Mouse (Mus musculus) kidney, adult 2 months (tissue): ENCODE data around the gene Gm7970. TPM values are rescaled to one million over a fixed set of nuclear protein-coding genes. Genes with fewer than 3 reads are reported as not detected.
"Not testable (repeated sequence)": the region's sequence is repeated elsewhere in the genome, so short reads cannot be mapped to it uniquely, and the experiment has no call there.

Source experiments
- DNase-seq: peaks from one replicate; pipeline ENCODE4 v3.0.0; 2021
- H3K27ac ChIP-seq: fragments of 200-500 bp; 2 replicates; pipeline ENCODE4 v1.5.1; 2012; ENCODE audit warnings: low read depth, low read length, control low read depth, inconsistent platforms; ENCODE audit not compliant: insufficient read depth
- H3K27me3 ChIP-seq: fragments of 200-500 bp; replicated peaks from 2 replicates; pipeline ENCODE4 v1.6.1; 2012; ENCODE audit warnings: mild to moderate bottlenecking, moderate library complexity, low read length, inconsistent platforms; ENCODE audit not compliant: control insufficient read depth, insufficient read depth
- H3K36me3 ChIP-seq: fragments of 200-500 bp; 2 replicates; pipeline ENCODE4 v1.6.1; 2012; ENCODE audit warnings: mild to moderate bottlenecking, moderate library complexity, low read length, inconsistent platforms; ENCODE audit not compliant: control insufficient read depth, insufficient read depth
- H3K4me1 ChIP-seq: fragments of 200-500 bp; 2 replicates; pipeline ENCODE4 v1.6.1; 2011; ENCODE audit warnings: low read length; ENCODE audit not compliant: control insufficient read depth, insufficient read depth
- H3K4me3 ChIP-seq: fragments of 200-500 bp; 2 replicates; pipeline ENCODE4 v1.5.1; 2011; ENCODE audit warnings: mild to moderate bottlenecking, low read depth, low read length, control low read depth; ENCODE audit not compliant: insufficient read depth
- WGBS: fragments of 180-500 bp; shearing (Covaris S2); methylation state at CpG from one replicate; pipeline ENCODE4 v1.1.7; 2018; 5-methylcytosine and 5-hydroxymethylcytosine counted together
- polyA plus RNA-seq: library from polyadenylated mRNA; depleted of rRNA; stranded (reverse); fragments of >200 nt; gene quantifications from 2 replicates; pipeline ENCODE4 v1.2.3, GENCODE M21; 2012; rRNA removed

The Gm7970 gene
- polyA plus RNA-seq: not detected in 2 replicates

DNA sequence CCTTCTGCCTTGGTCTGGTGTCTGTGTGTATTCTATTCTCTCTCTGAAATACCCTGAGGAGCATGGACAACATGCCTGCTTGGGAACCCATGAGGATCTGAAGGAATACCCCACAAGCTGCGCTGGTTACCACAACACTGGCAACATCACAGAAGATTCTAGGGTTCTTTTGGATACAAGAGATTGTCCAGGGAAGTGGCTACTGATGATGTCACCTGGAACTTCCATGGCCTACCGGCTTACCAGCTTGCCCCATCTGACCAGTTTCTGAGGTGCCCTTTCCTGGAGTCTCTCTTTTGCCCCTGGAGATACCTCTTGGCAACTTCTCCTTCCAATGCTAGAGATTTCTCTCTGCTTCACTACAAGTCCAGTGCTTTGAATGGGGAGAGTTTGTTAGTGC is at the start of gene Gm7970:
Gene Gm7970 (minus strand): TSS at position 101 of the 400 bp plus-strand sequence.
- not testable (repeated sequence) for H3K36me3 ChIP-seq, H3K4me3 ChIP-seq, H3K4me1 ChIP-seq, H3K27me3 ChIP-seq, H3K27ac ChIP-seq, DNase-seq
- no CpG with 5 or more reads among the region's 2 CpGs for WGBS

DNA sequence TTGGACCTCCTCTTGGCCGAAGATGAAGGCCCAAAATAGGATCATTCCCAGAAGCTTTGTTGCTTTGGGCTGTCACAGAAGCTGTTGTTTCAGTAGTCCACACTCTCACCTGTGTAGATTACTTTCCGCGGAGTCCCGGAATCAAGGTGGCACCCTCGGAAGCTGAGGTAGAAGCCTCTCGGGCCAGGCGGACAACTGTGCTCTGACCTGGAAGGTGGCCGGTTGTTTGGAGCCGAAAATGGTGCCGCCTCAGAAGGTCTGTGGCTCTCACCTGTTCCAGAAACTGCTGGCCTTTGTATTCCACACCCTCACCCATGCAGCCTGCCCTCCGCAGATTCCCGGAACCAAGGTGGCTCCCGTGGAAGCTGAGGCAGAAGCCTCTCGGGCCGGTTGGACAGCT is 45.6 kb upstream of the Gm7970 start:
- WGBS: 93% methylated on average over 15 of the region's 15 CpGs
- not testable (repeated sequence) for H3K27me3 ChIP-seq, H3K4me1 ChIP-seq, DNase-seq, H3K36me3 ChIP-seq, H3K27ac ChIP-seq, H3K4me3 ChIP-seq

DNA sequence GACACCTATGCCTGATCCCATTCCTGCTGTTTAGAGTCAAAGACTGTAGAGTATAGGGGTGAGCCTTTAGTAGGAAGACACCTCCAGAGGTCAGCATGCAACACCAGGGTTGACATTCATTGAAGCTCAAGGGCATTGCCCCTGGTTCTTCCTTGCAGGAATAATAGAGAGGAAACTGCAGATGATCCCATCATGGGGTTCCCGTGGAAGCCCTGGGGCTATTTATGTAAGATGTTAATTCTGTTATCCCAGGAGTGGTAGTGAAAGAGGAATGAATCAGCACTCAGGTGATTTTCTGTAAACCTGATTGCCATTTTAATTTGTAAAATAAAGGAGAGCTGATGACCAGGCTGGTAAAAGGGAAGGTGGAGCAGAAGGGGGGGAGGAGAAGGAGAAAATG is 31.0 kb upstream of the Gm7970 start:
- H3K27me3 ChIP-seq, H3K27ac ChIP-seq, H3K4me3 ChIP-seq, DNase-seq, H3K36me3 ChIP-seq, H3K4me1 ChIP-seq: not testable (repeated sequence)
- 78% methylated on average over 1 of the region's 1 CpGs for WGBS

DNA sequence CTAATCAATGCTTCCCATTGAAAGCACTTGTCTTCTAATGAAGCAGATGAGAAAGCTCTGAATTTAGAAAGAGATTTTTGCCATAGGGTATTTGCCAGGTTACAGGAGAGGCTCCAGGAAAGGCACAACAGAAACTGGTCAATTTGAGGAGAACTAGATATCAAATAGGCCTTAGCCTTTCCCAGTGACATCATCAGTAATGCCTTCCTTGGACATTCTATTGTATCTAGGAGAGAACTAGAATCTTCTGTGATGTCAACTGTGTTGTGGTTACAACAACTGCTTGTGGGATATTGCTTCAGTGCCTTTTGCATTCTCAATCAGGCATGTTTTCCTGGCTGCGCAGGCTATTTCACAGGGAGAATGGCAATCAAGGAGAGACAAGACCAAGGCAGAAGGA is 17.5 kb upstream of the Gm7970 start, which contains the start of gene 1700049E17Rik2:
Gene 1700049E17Rik2 (plus strand): TSS at position 301 of the 400 bp plus-strand sequence.
- WGBS: no CpG with 5 or more reads among the region's 1 CpGs
- H3K4me3 ChIP-seq, H3K36me3 ChIP-seq, H3K4me1 ChIP-seq, H3K27ac ChIP-seq, DNase-seq, H3K27me3 ChIP-seq: not testable (repeated sequence)

DNA sequence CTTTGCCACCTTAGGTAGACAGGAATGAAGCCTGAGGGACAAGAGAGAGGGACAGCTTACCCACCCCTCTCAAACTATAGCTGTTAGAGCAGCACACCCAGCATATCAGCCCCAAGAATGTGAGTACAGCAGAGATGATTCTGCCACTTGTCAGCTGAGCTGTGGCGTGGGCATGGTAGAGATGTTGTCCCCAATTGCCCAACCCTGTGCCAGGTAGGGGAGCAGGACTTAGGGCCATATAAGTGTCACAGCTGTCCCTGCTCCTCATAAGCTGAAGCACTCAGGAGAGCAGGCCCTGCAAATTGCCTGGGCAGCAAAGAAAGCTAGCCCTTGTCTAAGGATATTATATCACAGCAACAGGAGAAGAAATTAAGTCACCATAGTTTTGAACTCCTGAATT is 30.7 kb downstream of the Gm7970 start:
- H3K27ac ChIP-seq, H3K4me3 ChIP-seq, DNase-seq, H3K4me1 ChIP-seq, H3K27me3 ChIP-seq, H3K36me3 ChIP-seq: not testable (repeated sequence)
- WGBS: 68% methylated on average over 1 of the region's 1 CpGs

DNA sequence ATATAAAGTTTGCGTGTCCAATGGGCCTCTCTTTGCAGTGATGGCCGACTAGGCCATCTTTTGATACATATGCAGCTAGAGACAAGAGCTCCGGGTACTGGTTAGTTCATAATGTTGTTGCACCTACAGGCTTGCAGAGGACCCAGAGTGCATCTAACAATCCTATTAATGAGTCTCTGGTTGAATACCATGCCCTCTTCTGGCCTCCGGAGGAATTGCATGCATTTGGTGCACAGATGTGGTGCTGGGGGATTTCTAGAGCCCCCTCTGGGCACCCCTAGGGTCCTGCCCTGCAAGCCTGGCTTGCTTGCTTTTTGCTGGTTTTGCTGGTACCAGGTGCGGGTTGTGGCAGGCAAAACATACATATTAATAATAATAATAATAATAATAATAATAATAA is 34.7 kb downstream of the Gm7970 start:
- H3K27me3 ChIP-seq, H3K4me1 ChIP-seq, H3K36me3 ChIP-seq, DNase-seq, H3K27ac ChIP-seq, H3K4me3 ChIP-seq: not testable (repeated sequence)
- 70% methylated on average over 5 of the region's 5 CpGs for WGBS

Other genes starting within 250 kb of the Gm7970 start
- not detected in 2 replicates for gene Gm5798, start 207.0 kb downstream of the Gm7970 start, polyA plus RNA-seq
- gene Gm7945, start 169.2 kb downstream of the Gm7970 start, polyA plus RNA-seq: not detected in 2 replicates
- not detected in 2 replicates for gene Gm6482, start 147.3 kb downstream of the Gm7970 start, polyA plus RNA-seq
- gene Gm7954, start 102.1 kb downstream of the Gm7970 start, polyA plus RNA-seq: not detected in 2 replicates
- not detected in 2 replicates for gene Gm3486, start 66.1 kb downstream of the Gm7970 start, polyA plus RNA-seq
- not detected in 2 replicates for gene 1700049E17Rik2, start 17.6 kb upstream of the Gm7970 start, polyA plus RNA-seq
- not detected in 2 replicates for gene Gm3072, start 69.0 kb upstream of the Gm7970 start, polyA plus RNA-seq
- not detected in 2 replicates for gene Gm3676, start 90.9 kb upstream of the Gm7970 start, polyA plus RNA-seq
- not detected in 2 replicates for gene Gm8068, start 146.3 kb upstream of the Gm7970 start, polyA plus RNA-seq
- gene Gm7929, start 195.0 kb upstream of the Gm7970 start, polyA plus RNA-seq: not detected in 2 replicates
- not detected in 2 replicates for gene Gm47189, start 216.9 kb upstream of the Gm7970 start, polyA plus RNA-seq